Mouse (Mus musculus) forebrain, embryonic 13.5 days (tissue): ENCODE data around the gene Fgf12. TPM values are rescaled to one million over a fixed set of nuclear protein-coding genes. Genes with fewer than 3 reads are reported as not detected.

Source experiments
- ATAC-seq: fragments of 200-750 bp; cut with Nextera tagmentation; 2 replicates; pipeline ENCODE4 v1.8.0; 2017
- H3K27ac ChIP-seq: fragments of 300-500 bp; sonication (generic); 2 replicates; pipeline ENCODE4 v1.5.1; 2015; ENCODE audit warnings: inconsistent platforms, mild to moderate bottlenecking, moderate library complexity
- H3K27me3 ChIP-seq: fragments of 300-500 bp; sonication (generic); 2 replicates; pipeline ENCODE4 v1.6.1; 2015; ENCODE audit warnings: mild to moderate bottlenecking, inconsistent platforms
- H3K36me3 ChIP-seq: fragments of 300-500 bp; sonication (generic); 2 replicates; pipeline ENCODE4 v1.6.1; 2015; ENCODE audit warnings: mild to moderate bottlenecking, inconsistent platforms; ENCODE audit not compliant: poor library complexity, severe bottlenecking
- H3K4me1 ChIP-seq: fragments of 300-500 bp; sonication (generic); 2 replicates; pipeline ENCODE4 v1.6.1; 2015; ENCODE audit warnings: inconsistent platforms
- H3K4me2 ChIP-seq: fragments of 300-500 bp; sonication (generic); 2 replicates; pipeline ENCODE4 v1.6.1; 2015; ENCODE audit warnings: inconsistent platforms, mild to moderate bottlenecking, moderate library complexity
- H3K4me3 ChIP-seq: fragments of 300-500 bp; sonication (generic); 2 replicates; pipeline ENCODE4 v1.5.1; 2015; ENCODE audit warnings: mild to moderate bottlenecking, inconsistent platforms
- H3K9ac ChIP-seq: fragments of 300-500 bp; sonication (generic); 2 replicates; pipeline ENCODE4 v1.6.1; 2015; ENCODE audit warnings: mild to moderate bottlenecking, inconsistent platforms
- H3K9me3 ChIP-seq: fragments of 300-500 bp; sonication (generic); replicated peaks from 2 replicates; pipeline ENCODE4 v1.6.1; 2016; ENCODE audit warnings: inconsistent platforms
- WGBS: fragments of 180-500 bp; shearing (Covaris S2); methylation state at CpG from one replicate; pipeline ENCODE4 v1.1.7; 2015; 5-methylcytosine and 5-hydroxymethylcytosine counted together
- microRNA counts: library from miRNA; unstranded; fragments of <30 nt; microRNA quantifications from one replicate; lab custom pipeline; 2016
- microRNA-seq: library from miRNA; unstranded; fragments of <30 nt; microRNA quantifications from one replicate; pipeline ENCODE4, GENCODE M21; 2016
- polyA plus RNA-seq: library from polyadenylated mRNA; unstranded; fragments of >200 nt; fragmentation: Nextera tagmentation; extraction: Ambion mirVana; gene quantifications from 2 replicates; pipeline ENCODE4 v1.2.1, GENCODE M21; 2015

Fgf12 gene
- polyA plus RNA-seq, 1 experiment from 2014 or later, result 6.5 TPM

GRCm38 (mm10) chr16:28242867-28243649 lies 509.8 kb downstream of the Fgf12 start:
- Histone ChIP-seq H3K36me3 (no peaks in the 10 kb centered on the region), H3K4me1 (peaks cover 7% of the 10 kb centered on the region), H3K27me3 (no peaks in the 10 kb centered on the region), H3K4me3 (no peak overlapping the region), H3K4me2 (no peak overlapping the region), H3K9ac (no peak overlapping the region), H3K9me3 (no peaks in the 10 kb centered on the region), H3K27ac (no peak overlapping the region)
- no peak for ATAC-seq
- 91% methylated on average over 3 of the region's 3 CpGs for WGBS

- H3K27me3 ChIP-seq, result no peaks in the 10 kb centered on the region
- no peak overlapping the region for H3K9ac ChIP-seq
- peaks cover 9% of the 10 kb centered on the region for H3K4me1 ChIP-seq
- no peak overlapping the region for H3K4me2 ChIP-seq
- H3K4me3 ChIP-seq, result no peak overlapping the region
- no peak overlapping the region for H3K27ac ChIP-seq
- no peaks in the 10 kb centered on the region for H3K36me3 ChIP-seq
- no peak for ATAC-seq
- 71% methylated on average over 4 of the region's 4 CpGs for WGBS
- no peaks in the 10 kb centered on the region for H3K9me3 ChIP-seq
These were observed 513.5 kb downstream of the Fgf12 start for GRCm38 (mm10) chr16:28239382-28239781.

GRCm38 (mm10) chr16:28238019-28238868 lies 514.6 kb downstream of the Fgf12 start:
- peaks cover 9% of the 10 kb centered on the region for H3K4me1 ChIP-seq
- H3K27me3 ChIP-seq, result no peaks in the 10 kb centered on the region
- no peak overlapping the region for H3K4me3 ChIP-seq
- H3K9me3 ChIP-seq, result no peaks in the 10 kb centered on the region
- H3K27ac ChIP-seq, result 0 out of 2 replicates have a peak overlapping the region, but pooled peaks have one; percentile 10
- peak overlapping the region; percentile 35 for H3K4me2 ChIP-seq
- 28% methylated on average over 13 of the region's 13 CpGs for WGBS
- ATAC-seq, result peak; percentile 89
- H3K9ac ChIP-seq, result no peak overlapping the region
- no peaks in the 10 kb centered on the region for H3K36me3 ChIP-seq

GRCm38 (mm10) chr16:28215930-28216329 lies 536.9 kb downstream of the Fgf12 start:
- 93% methylated on average over 5 of the region's 5 CpGs for WGBS
- Histone ChIP-seq H3K4me1 (no peaks in the 10 kb centered on the region), H3K4me2 (no peak overlapping the region)

DNA sequence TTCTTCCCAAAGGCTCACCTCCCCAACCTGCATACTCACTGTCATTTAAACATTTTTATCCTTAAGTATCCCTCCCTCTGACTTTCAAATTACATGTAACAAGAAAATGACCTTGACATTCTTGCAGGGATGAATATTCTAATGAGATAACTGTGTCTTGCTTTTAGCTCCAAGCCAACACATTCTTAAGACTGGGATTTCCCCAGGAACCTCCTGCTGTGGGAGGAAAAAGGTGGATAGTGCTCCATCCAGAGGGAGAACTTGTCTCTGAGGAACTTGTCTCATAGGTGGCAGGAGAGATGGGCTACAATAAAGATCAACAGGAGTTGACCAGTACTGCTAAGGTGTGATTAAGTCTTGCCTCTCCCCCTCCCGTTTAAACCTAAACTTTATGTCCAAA lies 540.5 kb downstream of the Fgf12 start:
- Histone ChIP-seq H3K9ac (no peak overlapping the region), H3K27ac (no peak overlapping the region), H3K9me3 (no peaks in the 10 kb centered on the region), H3K4me1 (no peaks in the 10 kb centered on the region), H3K36me3 (no peaks in the 10 kb centered on the region), H3K4me3 (no peak overlapping the region), H3K27me3 (no peaks in the 10 kb centered on the region), H3K4me2 (no peak overlapping the region)
- WGBS, result 77% methylated on average over 1 of the region's 1 CpGs
- no peak for ATAC-seq

More at GRCm38 (mm10) chr16:28215930-28216329, 536.9 kb downstream of the Fgf12 start:
- Histone ChIP-seq H3K27me3 (no peaks in the 10 kb centered on the region), H3K4me3 (no peak overlapping the region), H3K27ac (no peak overlapping the region), H3K9ac (no peak overlapping the region), H3K36me3 (no peaks in the 10 kb centered on the region), H3K9me3 (no peaks in the 10 kb centered on the region)
- ATAC-seq, result no peak

- Histone ChIP-seq H3K4me1 (no peaks in the 10 kb centered on the region), H3K36me3 (no peaks in the 10 kb centered on the region), H3K27ac (no peak overlapping the region), H3K4me3 (no peak overlapping the region), H3K9ac (no peak overlapping the region), H3K27me3 (no peaks in the 10 kb centered on the region), H3K9me3 (no peaks in the 10 kb centered on the region), H3K4me2 (no peak overlapping the region)
- ATAC-seq, result no peak
- WGBS, result 94% methylated on average over 2 of the region's 2 CpGs
These were observed 596.4 kb downstream of the Fgf12 start for GRCm38 (mm10) chr16:28156443-28156842.

GRCm38 (mm10) chr16:28140972-28141371 lies 611.9 kb downstream of the Fgf12 start:
- Histone ChIP-seq H3K4me1 (no peaks in the 10 kb centered on the region), H3K36me3 (no peaks in the 10 kb centered on the region), H3K4me3 (no peak overlapping the region), H3K9me3 (no peaks in the 10 kb centered on the region), H3K27ac (no peak overlapping the region), H3K27me3 (no peaks in the 10 kb centered on the region), H3K9ac (no peak overlapping the region), H3K4me2 (no peak overlapping the region)
- ATAC-seq, result no peak
- 93% methylated on average over 3 of the region's 3 CpGs for WGBS

- H3K4me2 ChIP-seq, result no peak overlapping the region
- H3K9ac ChIP-seq, result no peak overlapping the region
- H3K36me3 ChIP-seq, result no peaks in the 10 kb centered on the region
- WGBS, result 67% methylated on average over 2 of the region's 2 CpGs
- no peak overlapping the region for H3K4me3 ChIP-seq
- ATAC-seq, result no peak
- no peaks in the 10 kb centered on the region for H3K4me1 ChIP-seq
- no peak overlapping the region for H3K27ac ChIP-seq
- no peaks in the 10 kb centered on the region for H3K9me3 ChIP-seq
- no peaks in the 10 kb centered on the region for H3K27me3 ChIP-seq
These were observed 625.9 kb downstream of the Fgf12 start for GRCm38 (mm10) chr16:28127006-28127405.

MicroRNAs within 50 kb of the gene (microRNA counts, 519-probe panel; counts per million panel counts)
- 177 counts per million, percentile 53 among the panel's probes with 10 or more counts for microRNA mmu-miR-690 (lab: Ali Mortazavi, UCI)

Small RNAs within 50 kb of the gene (microRNA-seq; reads per million reads assigned to microRNA genes)
- gene Mir690, result not detected

Other genes with a start within 250 kb of the Fgf12 start
- gene Mb21d2, start 176.6 kb upstream of the Fgf12 start, polyA plus RNA-seq, result 4.4 and 5.4 TPM in 2 replicates